In the genomic region with DNA sequence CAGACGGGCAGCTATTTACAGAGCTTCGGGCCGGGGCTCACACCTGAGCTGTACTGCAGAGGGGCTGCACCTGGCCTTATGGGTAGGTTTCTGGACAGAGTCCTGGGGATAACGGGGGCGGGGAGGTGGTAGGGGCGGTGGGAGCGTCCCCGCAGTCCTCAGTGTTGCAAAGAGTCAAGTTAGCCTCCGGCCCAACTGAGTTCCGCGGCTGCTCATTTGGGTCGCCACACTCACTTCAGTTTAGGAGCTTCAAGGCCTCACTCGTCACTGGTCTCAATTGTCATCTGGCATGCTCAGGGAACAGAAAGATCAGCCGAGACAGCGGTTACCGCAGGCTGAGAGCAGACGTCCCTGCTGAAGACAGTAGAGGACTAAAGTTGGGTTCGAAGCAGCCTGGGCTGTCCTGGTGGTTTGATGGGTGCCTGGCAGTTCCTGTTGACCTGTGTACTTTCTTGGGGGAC, we compare ENCODE assay signal across 8 mouse cellular contexts.
DNase-seq lines count a peak whose midpoint lies in the region; ATAC-seq and TF ChIP-seq lines count a peak whose summit lies in the region.

No protein-coding gene starts in this region.

- H3K27me3 ChIP-seq in hindbrain, embryonic 16.5 days (replicated peaks; ENCODE audit: control insufficient read depth, insufficient read depth, low read length), result no peaks in the 10 kb centered on the region
- no peaks in the 10 kb centered on the region for H3K27me3 ChIP-seq in midbrain, embryonic 14.5 days (ENCODE audit: control insufficient read depth, insufficient read depth, low read length)

- TF ChIP-seq CTCF in lung, adult 2 months (IDR thresholded peaks at IDR 0.05; ENCODE audit: insufficient read depth, low read length), result no peak
- TF ChIP-seq CTCF in brain, embryonic 14.5 days (IDR thresholded peaks at IDR 0.05; ENCODE audit: borderline replicate concordance, extremely low read depth, insufficient read depth, insufficient read length), result no peak

- peak overlapping the region; percentile 45 for H3K4me3 ChIP-seq in lung, adult 2 months (replicated peaks; ENCODE audit: extremely low read depth, low read depth, low read length)
- peak overlapping the region; percentile 40 for H3K4me3 ChIP-seq in hindbrain, embryonic 16.5 days (ENCODE audit: low read length)
- H3K4me3 ChIP-seq in midbrain, embryonic 14.5 days (replicated peaks; ENCODE audit: low read depth, low read length), result peak overlapping the region; percentile 43

- H3K4me1 ChIP-seq in lung, adult 2 months (ENCODE audit: control insufficient read depth, insufficient read depth, low read length), result peaks cover 17% of the 10 kb centered on the region
- H3K4me1 ChIP-seq in hindbrain, embryonic 16.5 days (ENCODE audit: control insufficient read depth, insufficient read depth, low read depth, low read length), result peaks cover 60% of the 10 kb centered on the region
- H3K4me1 ChIP-seq in midbrain, embryonic 14.5 days (ENCODE audit: control insufficient read depth, insufficient read depth, low read length), result peaks cover 69% of the 10 kb centered on the region

- no peaks in the 10 kb centered on the region for H3K9me3 ChIP-seq in hindbrain, embryonic 16.5 days (ENCODE audit: control insufficient read depth, low read length)
- H3K9me3 ChIP-seq in midbrain, embryonic 14.5 days (ENCODE audit: control insufficient read depth, low read length), result no peaks in the 10 kb centered on the region

- peak overlapping the region; percentile 72 for H3K4me2 ChIP-seq in hindbrain, embryonic 16.5 days (ENCODE audit: low read length)
- peak overlapping the region; percentile 60 for H3K4me2 ChIP-seq in midbrain, embryonic 14.5 days (ENCODE audit: low read length)

- H3K9ac ChIP-seq in hindbrain, embryonic 16.5 days (ENCODE audit: low read depth, low read length), result peak overlapping the region; percentile 60
- peak overlapping the region; percentile 58 for H3K9ac ChIP-seq in midbrain, embryonic 14.5 days (replicated peaks; ENCODE audit: low read length)

- no peak for DNase-seq in lung, adult 2 months
- no peak for DNase-seq in lung, postnatal 25 days (ENCODE audit: low spot score)
- DNase-seq in brain, embryonic 14.5 days (ENCODE audit: low read depth), result peak; percentile 73
- peak; percentile 66 for DNase-seq in midbrain, embryonic 14.5 days
- no peak for DNase-seq in cerebellum, adult 8-10 months
- no peak for DNase-seq in frontal cortex, postnatal 25 days (ENCODE audit: low spot score in 2 of 2)
- no peak for DNase-seq in adipocyte (ENCODE audit: low spot score)

- ATAC-seq in hindbrain, embryonic 16.5 days, result no peak
- ATAC-seq in midbrain, embryonic 14.5 days (ENCODE audit: low FRiP score, low TSS enrichment), result peak; percentile 51

- WGBS in lung, adult 2 months, result 12% methylated on average over 18 of the region's 18 CpGs
- WGBS in hindbrain, embryonic 16.5 days, result 3% methylated on average over 18 of the region's 18 CpGs
- 1% methylated on average over 18 of the region's 18 CpGs for WGBS in midbrain, embryonic 14.5 days

- H3K36me3 ChIP-seq in hindbrain, embryonic 16.5 days (ENCODE audit: control insufficient read depth, insufficient read depth, low read length), result peaks cover 10% of the 10 kb centered on the region
- peaks cover 25% of the 10 kb centered on the region for H3K36me3 ChIP-seq in midbrain, embryonic 14.5 days (ENCODE audit: control insufficient read depth, insufficient read depth, low read length)

- H3K27ac ChIP-seq in hindbrain, embryonic 16.5 days (ENCODE audit: low read depth, low read length), result peak overlapping the region; percentile 48
- peak overlapping the region; percentile 86 for H3K27ac ChIP-seq in midbrain, embryonic 14.5 days (replicated peaks; ENCODE audit: low read depth, low read length)

- TF ChIP-seq POLR2A in lung, adult 2 months (IDR thresholded peaks at IDR 0.05; ENCODE audit: borderline replicate concordance, extremely low read depth, low read depth, low read length), result no peak
- TF ChIP-seq POLR2A in brain, embryonic 14.5 days (IDR thresholded peaks at IDR 0.05; ENCODE audit: borderline replicate concordance, extremely low read depth, insufficient read depth, insufficient read length, poor library complexity, severe bottlenecking), result no peak

Comparison
In these comparisons a context has a peak if more than half of its experiments do, and no peak if none do; other contexts are left out.
1. DNase-seq: peak in brain, embryonic 14.5 days (single experiment) and midbrain, embryonic 14.5 days (single experiment); none in lung, adult 2 months (single experiment), lung, postnatal 25 days (single experiment), cerebellum, adult 8-10 months (single experiment), frontal cortex, postnatal 25 days (0 of 2) and adipocyte (single experiment).
2. Peak in every context shown above with its lines, with median percentiles within 50 percentile points of each other: H3K4me3 ChIP-seq.